In the genomic region with DNA sequence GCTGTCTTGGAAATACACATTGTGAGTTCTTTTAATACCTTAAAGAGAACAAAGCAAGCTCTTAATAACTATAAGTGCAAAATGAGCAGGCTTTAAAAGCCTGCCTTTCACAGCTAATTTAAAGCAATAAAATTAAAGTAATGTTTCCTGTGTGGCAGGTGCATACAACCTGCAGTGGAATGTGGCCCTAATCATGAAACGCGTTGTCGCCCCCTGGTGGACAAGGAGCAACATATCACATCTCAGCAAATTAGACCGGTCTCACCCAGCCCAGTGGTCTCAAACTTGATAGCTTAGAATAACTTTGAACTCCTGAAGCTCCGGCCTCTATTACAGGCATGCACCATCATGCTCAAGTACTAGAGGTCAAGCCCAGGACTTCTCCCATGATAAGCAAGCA, we compare ENCODE assay signal across 9 mouse cellular contexts. TPM values are rescaled to one million over a fixed set of nuclear protein-coding genes. Genes with fewer than 3 reads are reported as not detected.
DNase-seq lines count a peak whose midpoint lies in the region; ATAC-seq and TF ChIP-seq lines count a peak whose summit lies in the region.
"Had no signal": no experiment of that assay in that cellular context is flagged by ENCODE, and none has a peak within 500 bp of the region (broad histone marks: within the 10 kb centered on the region; RNA-seq: fewer than 3 reads in every experiment).

No protein-coding gene starts in this region.

- peak; percentile 87 for DNase-seq in hindbrain, embryonic 11.5 days (ENCODE audit: low spot score)
- DNase-seq in adrenal gland, postnatal 14 days: peak; percentile 88
- peak; percentile 83 for DNase-seq in embryonic facial prominence, embryonic 10.5 days (ENCODE audit: low spot score)
- peak; percentile 80 to 82 for DNase-seq in heart, postnatal 36 days
- peak; percentile 67 to 79 for DNase-seq in left cerebral cortex, adult 2 months (ENCODE audit: extremely low spot score in 1 of 2, low spot score in 2 of 2)
- peak; percentile 76 to 92 for DNase-seq in spleen, postnatal 4 days (ENCODE audit: low spot score in 2 of 2)

- no peak for ATAC-seq in hindbrain, embryonic 11.5 days (ENCODE audit: low FRiP score)
- no peak for ATAC-seq in hindbrain, embryonic 13.5 days (ENCODE audit: low FRiP score)
- ATAC-seq in monocyte, adult 5-6 weeks (replicated peaks; ENCODE audit: insufficient number of reproducible peaks, low FRiP score, low TSS enrichment, poor library complexity, severe bottlenecking): peak; percentile 58

- peak; percentile 93 for TF ChIP-seq CTCF in left cerebral cortex, adult 2 months (IDR thresholded peaks at IDR 0.05)

- no peak overlapping the region for H3K27ac ChIP-seq in hindbrain, embryonic 11.5 days (ENCODE audit: low read depth, low read length)
- no peak overlapping the region for H3K27ac ChIP-seq in hindbrain, embryonic 13.5 days
- no peak overlapping the region for H3K27ac ChIP-seq in embryonic facial prominence, embryonic 10.5 days (replicated peaks)
- H3K27ac ChIP-seq in left cerebral cortex, adult 2 months: no peak overlapping the region
- H3K27ac ChIP-seq: embryonic facial prominence, embryonic 12.5 days had no signal

- H3K9me3 ChIP-seq in hindbrain, embryonic 11.5 days (ENCODE audit: control insufficient read depth, low read length): no peaks in the 10 kb centered on the region
- H3K9me3 ChIP-seq in hindbrain, embryonic 13.5 days: no peaks in the 10 kb centered on the region; the same call in 1 of the 2 replicates
- no peaks in the 10 kb centered on the region for H3K9me3 ChIP-seq in embryonic facial prominence, embryonic 10.5 days
- H3K9me3 ChIP-seq: embryonic facial prominence, embryonic 12.5 days had no signal

- no peaks in the 10 kb centered on the region for H3K4me1 ChIP-seq in hindbrain, embryonic 11.5 days (replicated peaks; ENCODE audit: control insufficient read depth, insufficient read depth, low read length)
- H3K4me1 ChIP-seq in hindbrain, embryonic 13.5 days (replicated peaks): no peaks in the 10 kb centered on the region
- H3K4me1 ChIP-seq in embryonic facial prominence, embryonic 10.5 days: no peaks in the 10 kb centered on the region
- H3K4me1 ChIP-seq: embryonic facial prominence, embryonic 12.5 days had no signal

- no peak overlapping the region for H3K4me3 ChIP-seq in hindbrain, embryonic 11.5 days (ENCODE audit: low read depth, low read length)
- H3K4me3 ChIP-seq in hindbrain, embryonic 13.5 days: no peak overlapping the region
- H3K4me3 ChIP-seq in embryonic facial prominence, embryonic 10.5 days: no peak overlapping the region
- no peak overlapping the region for H3K4me3 ChIP-seq in left cerebral cortex, adult 2 months
- H3K4me3 ChIP-seq: embryonic facial prominence, embryonic 12.5 days had no signal

- WGBS in hindbrain, embryonic 11.5 days: 7% methylated on average over 5 of the region's 5 CpGs
- 14% methylated on average over 5 of the region's 5 CpGs for WGBS in hindbrain, embryonic 13.5 days
- WGBS in embryonic facial prominence, embryonic 10.5 days: 10% methylated on average over 5 of the region's 5 CpGs

- no peak overlapping the region for H3K4me2 ChIP-seq in hindbrain, embryonic 11.5 days (replicated peaks; ENCODE audit: low read depth, low read length)
- no peak overlapping the region for H3K4me2 ChIP-seq in hindbrain, embryonic 13.5 days
- H3K4me2 ChIP-seq: embryonic facial prominence, embryonic 12.5 days had no signal

- H3K36me3 ChIP-seq in hindbrain, embryonic 11.5 days (ENCODE audit: control insufficient read depth, insufficient read depth, low read length): no peaks in the 10 kb centered on the region
- H3K36me3 ChIP-seq in hindbrain, embryonic 13.5 days: no peaks in the 10 kb centered on the region
- H3K36me3 ChIP-seq in embryonic facial prominence, embryonic 10.5 days (replicated peaks): no peaks in the 10 kb centered on the region; the same call in 1 of the 2 replicates
- H3K36me3 ChIP-seq: embryonic facial prominence, embryonic 12.5 days had no signal

- no peak overlapping the region for H3K9ac ChIP-seq in hindbrain, embryonic 11.5 days (ENCODE audit: low read depth, low read length)
- no peak overlapping the region for H3K9ac ChIP-seq in hindbrain, embryonic 13.5 days
- H3K9ac ChIP-seq: embryonic facial prominence, embryonic 12.5 days had no signal

- H3K27me3 ChIP-seq in hindbrain, embryonic 11.5 days (ENCODE audit: control insufficient read depth, insufficient read depth, low read length): no peaks in the 10 kb centered on the region
- no peaks in the 10 kb centered on the region for H3K27me3 ChIP-seq in hindbrain, embryonic 13.5 days
- H3K27me3 ChIP-seq in embryonic facial prominence, embryonic 10.5 days (replicated peaks; ENCODE audit: low read depth, poor library complexity, severe bottlenecking): no peaks in the 10 kb centered on the region
- H3K27me3 ChIP-seq: embryonic facial prominence, embryonic 12.5 days had no signal

- intact Hi-C loops in heart, postnatal 36 days (cut with DNase I): loop anchor here (1.0 to 5.0 kb wide), 2 partner anchors 76 to 212 kb away; no protein-coding TSS in a partner anchor
- intact Hi-C loops in left cerebral cortex, adult 2 months (cut with DNase I): loop anchor here (1.0 to 5.0 kb wide), 2 partner anchors 76 to 232 kb away; no protein-coding TSS in a partner anchor

RNA-seq across cellular contexts. Expression of a gene that starts 9.8 kb away (rescaled TPM):
- 7.4 and 10.7 TPM in 2 replicates for polyA plus RNA-seq in hindbrain, embryonic 11.5 days (2014; fragmentation: Nextera tagmentation; extraction: Ambion mirVana)
- 21.0 and 23.9 TPM in 2 replicates for polyA plus RNA-seq in hindbrain, embryonic 13.5 days (2015; fragmentation: Nextera tagmentation; extraction: Ambion mirVana)
- 3.2 and 4.0 TPM in 2 replicates for total RNA-seq in adrenal gland, postnatal 14 days (2021)
- polyA plus RNA-seq in embryonic facial prominence, embryonic 10.5 days (2016; fragmentation: Nextera tagmentation; extraction: Ambion mirVana): 11.4 and 12.6 TPM in 2 replicates
- under 1 TPM; 0.57 to 0.94 TPM for total RNA-seq in heart, postnatal 36 days (2021)
- 1 to 10 TPM; 3.1 to 4.0 TPM for total RNA-seq in left cerebral cortex, adult 2 months (2021)
- 3.9 to 8.9 TPM (median 7.4 TPM) in 3 replicates for total RNA-seq in monocyte, adult 5-6 weeks (2017)

RNA-seq across cellular contexts. Expression of a gene that starts 9.9 kb away (rescaled TPM):
- 220 and 231 TPM in 2 replicates for polyA plus RNA-seq in hindbrain, embryonic 11.5 days (2014; fragmentation: Nextera tagmentation; extraction: Ambion mirVana)
- 297 and 305 TPM in 2 replicates for polyA plus RNA-seq in hindbrain, embryonic 13.5 days (2015; fragmentation: Nextera tagmentation; extraction: Ambion mirVana)
- 127 TPM in 2 replicates for total RNA-seq in adrenal gland, postnatal 14 days (2021)
- 194 and 197 TPM in 2 replicates for polyA plus RNA-seq in embryonic facial prominence, embryonic 10.5 days (2016; fragmentation: Nextera tagmentation; extraction: Ambion mirVana)
- total RNA-seq in heart, postnatal 36 days (2021): 10 to 100 TPM; 94.4 to 97.5 TPM
- 100 to 1,000 TPM; 180 to 190 TPM for total RNA-seq in left cerebral cortex, adult 2 months (2021)
- 63.4 to 67.5 TPM (median 67.5 TPM) in 3 replicates for total RNA-seq in monocyte, adult 5-6 weeks (2017)

RNA-seq across cellular contexts. Expression of a gene that starts 27.4 kb away (rescaled TPM):
- polyA plus RNA-seq in hindbrain, embryonic 11.5 days (2014; fragmentation: Nextera tagmentation; extraction: Ambion mirVana): 63.5 and 68.1 TPM in 2 replicates
- 48.3 and 50.2 TPM in 2 replicates for polyA plus RNA-seq in hindbrain, embryonic 13.5 days (2015; fragmentation: Nextera tagmentation; extraction: Ambion mirVana)
- 34.9 and 36.4 TPM in 2 replicates for total RNA-seq in adrenal gland, postnatal 14 days (2021)
- polyA plus RNA-seq in embryonic facial prominence, embryonic 10.5 days (2016; fragmentation: Nextera tagmentation; extraction: Ambion mirVana): 89.8 and 94.6 TPM in 2 replicates
- total RNA-seq in heart, postnatal 36 days (2021): 10 to 100 TPM; 26.6 to 30.6 TPM
- total RNA-seq in left cerebral cortex, adult 2 months (2021): 10 to 100 TPM; 24.9 to 27.5 TPM
- 42.8 to 46.5 TPM (median 45.0 TPM) in 3 replicates for total RNA-seq in monocyte, adult 5-6 weeks (2017)

RNA-seq across cellular contexts. Expression of a gene that starts 27.9 kb away (rescaled TPM):
- polyA plus RNA-seq in hindbrain, embryonic 11.5 days (2014; fragmentation: Nextera tagmentation; extraction: Ambion mirVana): 119 and 123 TPM in 2 replicates
- 131 and 132 TPM in 2 replicates for polyA plus RNA-seq in hindbrain, embryonic 13.5 days (2015; fragmentation: Nextera tagmentation; extraction: Ambion mirVana)
- 29.7 and 34.7 TPM in 2 replicates for total RNA-seq in adrenal gland, postnatal 14 days (2021)
- 89.2 TPM in 2 replicates for polyA plus RNA-seq in embryonic facial prominence, embryonic 10.5 days (2016; fragmentation: Nextera tagmentation; extraction: Ambion mirVana)
- 10 to 100 TPM; 11.7 to 14.7 TPM for total RNA-seq in heart, postnatal 36 days (2021)
- 10 to 100 TPM; 68.0 to 73.4 TPM for total RNA-seq in left cerebral cortex, adult 2 months (2021)
- 2.2 to 7.9 TPM (median 5.5 TPM) in 3 replicates for total RNA-seq in monocyte, adult 5-6 weeks (2017)

RNA-seq across cellular contexts. Expression of a gene that starts 47.4 kb away (rescaled TPM):
- polyA plus RNA-seq in hindbrain, embryonic 11.5 days (2014; fragmentation: Nextera tagmentation; extraction: Ambion mirVana): 53.8 and 68.9 TPM in 2 replicates
- 159 and 173 TPM in 2 replicates for polyA plus RNA-seq in hindbrain, embryonic 13.5 days (2015; fragmentation: Nextera tagmentation; extraction: Ambion mirVana)
- total RNA-seq in adrenal gland, postnatal 14 days (2021): 240 and 253 TPM in 2 replicates
- 85.5 and 93.8 TPM in 2 replicates for polyA plus RNA-seq in embryonic facial prominence, embryonic 10.5 days (2016; fragmentation: Nextera tagmentation; extraction: Ambion mirVana)
- 100 to 1,000 TPM in 1 of 2 experiments, 10 to 100 TPM in 1; 99.6 to 103 TPM for total RNA-seq in heart, postnatal 36 days (2021)
- total RNA-seq in left cerebral cortex, adult 2 months (2021): 100 to 1,000 TPM; 200 to 216 TPM
- total RNA-seq in monocyte, adult 5-6 weeks (2017): 945 to 1,364 TPM (median 1,320 TPM) in 3 replicates
